Mouse (Mus musculus): ENCODE results near the gene Ripply2.

DNA sequence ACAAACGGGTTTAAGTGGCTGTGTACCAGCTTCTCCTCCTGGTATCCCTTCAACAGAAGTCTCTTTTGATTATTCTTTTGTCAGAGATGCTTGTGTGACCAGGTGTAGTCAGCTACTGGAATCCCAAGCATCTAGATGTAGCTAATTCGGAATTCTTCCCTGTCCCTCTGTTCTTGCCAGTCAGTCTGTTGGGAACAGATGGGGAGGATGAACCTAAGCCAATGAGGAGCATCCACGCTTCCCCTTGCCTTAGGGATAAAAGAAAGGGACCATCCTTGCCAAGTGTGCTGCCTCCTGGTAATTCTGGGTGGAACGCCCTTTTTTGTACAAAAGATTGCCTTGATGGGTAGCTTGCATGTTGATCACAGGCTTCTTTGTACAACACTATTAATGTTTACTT, 41.8 kb upstream of the Ripply2 start:
- TF ChIP-seq CTCF (IDR thresholded peaks at IDR 0.05; ENCODE audit: borderline replicate concordance, extremely low read depth, insufficient read depth, insufficient read length), result no peak
- TF ChIP-seq POLR2A (IDR thresholded peaks at IDR 0.05; ENCODE audit: borderline replicate concordance, extremely low read depth, insufficient read depth, insufficient read length, poor library complexity, severe bottlenecking), result no peak
